Mouse (Mus musculus) kidney, postnatal 10 days (tissue): Measurements from ENCODE around the gene Muc4.

ENCODE experiments used
- DNase-seq: peaks from one replicate; pipeline ENCODE4 v3.0.0; 2021; ENCODE audit warnings: mixed read lengths

Muc4 gene

GRCm38 (mm10) chr16:32735586-32735985, at the start of gene Muc4:
Muc4 (plus strand) TSS chr16:32735886.
- no peak for DNase-seq

DNA sequence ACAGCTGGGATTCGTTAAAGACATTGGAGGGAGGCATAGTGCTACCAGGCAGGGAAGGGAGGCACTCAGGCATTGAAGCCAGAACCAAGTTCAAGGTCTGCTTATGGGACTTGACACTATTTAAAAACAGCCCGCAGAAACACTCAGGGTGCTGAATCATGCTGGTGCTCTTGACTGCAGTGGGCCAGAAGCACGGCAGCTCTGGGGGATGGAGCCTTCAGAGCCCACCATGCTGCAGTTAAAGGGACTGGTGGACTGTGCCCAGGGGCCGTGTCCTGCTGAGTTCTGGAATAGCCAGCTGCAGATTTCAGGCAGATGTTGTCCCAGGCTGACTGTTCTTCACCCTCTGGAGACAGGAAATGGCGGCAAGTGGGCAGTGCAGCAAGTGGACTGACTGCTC, 49.7 kb upstream of the Muc4 start:
- no peak for DNase-seq

GRCm38 (mm10) chr16:32687221-32687620, 48.5 kb upstream of the Muc4 start:
- no peak for DNase-seq

- no peak for DNase-seq
These were observed 46.9 kb upstream of the Muc4 start for GRCm38 (mm10) chr16:32688770-32689169.

DNA sequence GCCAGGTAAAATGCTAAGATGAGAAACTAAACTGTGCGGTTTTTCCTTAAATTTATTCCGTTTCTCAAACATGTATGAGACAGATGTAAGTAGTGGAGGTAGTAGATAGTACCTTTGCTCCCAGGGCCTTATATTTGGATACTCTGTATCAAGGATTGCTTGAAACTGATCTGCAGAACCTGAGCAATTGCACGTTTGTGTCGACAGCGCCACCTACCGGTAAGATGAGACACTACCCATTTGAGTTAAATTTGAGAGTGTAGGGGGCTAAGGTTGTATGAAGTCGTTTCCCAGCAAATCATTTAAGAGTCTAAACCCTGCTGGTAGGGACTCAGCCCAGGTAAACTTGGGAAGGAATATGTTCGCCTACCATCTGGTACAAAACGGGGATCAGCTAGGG, 46.2 kb upstream of the Muc4 start:
- peak; percentile 84 for DNase-seq

DNA sequence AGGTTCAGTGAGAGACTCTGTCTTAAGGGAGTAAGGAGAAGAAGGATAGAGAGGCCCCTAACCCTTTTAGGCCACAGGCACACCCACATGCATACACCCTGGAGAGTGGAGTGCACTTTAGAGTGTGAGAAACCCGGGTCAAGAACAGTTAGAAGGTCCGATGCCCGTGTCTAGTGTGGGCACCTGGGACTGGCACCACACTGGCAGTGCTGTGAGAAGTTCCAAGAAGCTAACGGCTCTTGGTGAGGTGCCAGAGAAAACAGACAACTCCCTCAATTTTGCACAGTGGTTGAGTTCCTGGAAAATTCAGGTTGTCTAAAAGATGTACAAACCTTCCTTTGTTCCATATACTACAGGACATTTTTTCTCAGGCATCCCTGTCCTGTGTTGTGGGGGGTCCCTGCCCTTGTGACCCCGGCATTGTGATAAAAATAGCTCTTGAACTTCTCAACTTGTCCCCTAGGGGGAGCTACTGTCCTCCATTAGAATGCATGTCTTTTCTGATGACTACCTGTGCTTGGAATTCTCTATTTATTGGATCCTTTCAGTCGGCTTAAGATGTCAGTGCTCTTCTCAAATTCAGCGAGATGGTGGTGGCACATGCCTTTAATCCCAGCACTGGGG, 38.7 kb upstream of the Muc4 start:
- DNase-seq: no peak

DNA sequence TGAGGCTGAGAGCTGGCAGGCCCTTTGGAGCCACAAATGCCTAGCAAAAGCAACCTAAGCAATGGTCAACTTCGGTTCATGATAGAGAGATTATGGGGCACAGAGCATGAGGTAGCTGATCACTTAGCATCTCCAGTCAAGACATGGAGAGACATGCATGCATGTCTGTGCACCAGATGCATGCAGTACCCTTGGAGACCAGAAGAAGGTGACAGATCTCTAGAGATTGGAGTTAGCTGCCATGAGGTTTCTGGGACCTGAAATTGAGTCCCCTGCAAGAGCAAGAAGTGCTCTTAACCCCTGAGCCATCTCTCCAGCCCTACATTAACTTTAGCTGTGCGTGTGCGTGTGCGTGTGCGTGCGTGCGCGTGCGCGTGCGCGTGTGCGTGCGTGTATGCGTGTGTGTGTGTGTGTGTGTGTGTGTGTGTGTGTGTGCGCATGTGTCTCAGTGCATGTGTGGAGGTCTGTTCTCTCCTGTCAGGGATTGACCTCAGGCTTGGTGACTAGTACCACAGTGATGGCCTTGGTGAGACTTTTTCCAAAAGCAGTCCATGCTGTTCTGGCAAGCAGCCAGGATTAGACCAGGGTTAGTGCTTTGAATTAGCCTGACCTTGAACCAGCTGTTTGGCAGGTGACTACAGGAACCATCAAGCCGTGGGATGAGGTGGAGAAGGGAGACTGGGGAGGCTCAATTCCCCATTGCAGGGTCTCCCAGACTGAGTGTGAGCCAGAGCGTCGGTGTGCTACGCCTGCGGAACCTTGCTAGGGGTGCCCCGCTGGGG, 37.8 kb upstream of the Muc4 start:
- no peak for DNase-seq

GRCm38 (mm10) chr16:32698550-32698949, 37.1 kb upstream of the Muc4 start:
- no peak for DNase-seq

- peak; percentile 55 for DNase-seq
These were observed 32.3 kb upstream of the Muc4 start for GRCm38 (mm10) chr16:32703312-32703912.

DNA sequence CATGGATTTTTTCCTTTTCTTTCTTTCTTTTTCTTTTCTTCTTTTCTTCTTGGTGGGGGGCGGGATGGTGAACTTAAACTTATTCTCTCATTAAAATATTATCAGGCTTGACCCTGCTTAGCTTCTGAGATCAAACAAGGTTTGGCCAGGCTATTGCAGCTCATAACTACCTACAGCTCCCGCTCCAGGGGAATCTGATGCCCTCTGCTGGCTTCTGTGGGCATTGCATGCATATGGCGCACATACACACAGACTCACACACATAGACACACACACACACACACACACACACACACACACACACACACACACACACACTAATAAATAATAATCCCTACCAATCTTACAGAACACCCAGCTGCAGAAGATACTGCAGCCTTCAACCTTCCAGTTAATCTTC, 30.1 kb upstream of the Muc4 start:
- DNase-seq: no peak

DNA sequence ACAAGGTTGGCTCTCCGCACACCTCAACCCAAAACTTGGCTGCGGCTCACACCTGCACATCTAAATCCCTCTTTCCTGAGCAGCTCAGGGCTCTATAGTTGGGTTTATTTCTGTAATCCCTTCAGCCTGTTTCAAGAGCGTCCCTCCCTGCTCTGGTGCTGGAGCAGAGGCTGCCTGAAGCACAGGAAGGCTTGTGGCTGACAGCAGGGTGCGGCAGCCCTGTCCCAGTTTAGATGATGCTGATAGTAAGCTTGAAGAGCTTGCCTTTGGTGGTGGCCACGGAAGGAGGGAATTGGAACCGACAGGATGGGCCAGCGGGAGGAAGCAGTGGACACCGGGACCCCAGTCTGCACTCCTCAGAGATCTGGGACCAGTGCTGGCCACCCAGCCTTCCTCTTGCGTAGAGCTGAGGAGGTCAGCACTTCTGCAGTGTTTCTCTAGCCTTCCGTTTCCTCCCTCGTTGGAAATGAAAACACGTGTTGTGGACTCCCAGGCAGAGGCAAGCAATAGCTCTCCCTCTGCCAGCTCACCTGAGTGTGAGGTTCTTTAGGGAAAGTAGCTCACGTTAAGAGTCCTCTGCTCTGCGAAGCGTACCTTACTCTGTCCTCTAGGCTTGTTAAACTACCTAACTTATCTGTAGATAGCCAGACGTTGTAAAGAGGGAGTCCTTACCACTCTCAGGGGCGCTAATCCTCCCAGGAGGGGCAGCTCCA, 28.4 kb upstream of the Muc4 start:
- DNase-seq: no peak

GRCm38 (mm10) chr16:32707824-32708456, 27.7 kb upstream of the Muc4 start:
- no peak for DNase-seq

DNA sequence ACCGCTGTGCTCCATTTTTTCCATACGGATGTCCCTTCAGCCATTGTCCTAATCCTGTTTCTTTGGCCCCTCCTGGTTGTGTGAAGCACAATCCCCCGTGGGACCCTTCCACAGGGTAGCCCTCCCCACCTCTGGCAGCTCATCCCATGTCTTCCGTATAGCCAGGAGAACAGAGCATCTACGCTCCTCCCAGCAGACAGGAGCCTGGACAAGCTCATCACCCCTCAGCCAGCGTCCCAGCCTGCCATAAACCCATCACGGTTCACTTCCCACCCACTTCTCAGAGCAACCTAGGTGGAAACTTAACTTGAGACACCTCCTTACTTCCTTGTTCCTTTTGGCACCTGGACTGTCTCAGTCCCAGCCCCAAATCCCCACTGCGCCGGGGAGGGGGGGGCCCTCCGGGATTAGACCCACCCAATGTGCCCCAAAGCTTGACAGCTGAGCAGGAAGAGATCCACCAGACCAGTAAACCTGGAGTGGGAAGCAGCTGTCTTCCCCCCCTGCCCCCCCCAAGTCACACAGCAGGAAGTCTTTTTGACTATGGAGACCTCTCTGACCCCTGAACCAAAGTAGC, 27.1 kb upstream of the Muc4 start:
- no peak for DNase-seq

DNA sequence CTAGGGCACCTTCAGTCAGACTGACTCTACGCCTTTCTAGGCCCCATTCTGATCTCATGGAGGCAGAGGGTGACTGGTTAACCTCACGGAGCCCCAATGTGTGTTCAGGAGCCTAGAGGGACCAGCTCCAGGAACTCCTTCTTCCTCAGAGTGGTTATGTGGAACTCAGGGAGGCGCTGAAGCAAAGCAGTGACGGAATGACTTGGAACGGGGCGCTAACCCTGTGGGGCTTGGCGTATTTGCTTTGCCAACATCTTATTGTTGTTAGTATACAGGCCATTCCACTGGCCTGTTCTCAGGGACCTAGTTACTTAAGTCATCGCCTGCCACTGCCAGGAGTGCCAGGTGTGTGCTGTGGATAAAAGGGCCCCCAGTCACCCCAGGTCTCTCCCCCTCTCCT, 26.6 kb upstream of the Muc4 start:
- no peak for DNase-seq

GRCm38 (mm10) chr16:32710426-32711070, 25.1 kb upstream of the Muc4 start:
- no peak for DNase-seq

- no peak for DNase-seq
These were observed 23.5 kb upstream of the Muc4 start for GRCm38 (mm10) chr16:32712202-32712601.

GRCm38 (mm10) chr16:32713556-32713955, 22.1 kb upstream of the Muc4 start:
- no peak for DNase-seq

- no peak for DNase-seq
These were observed 20.3 kb upstream of the Muc4 start for GRCm38 (mm10) chr16:32715364-32715763.

DNA sequence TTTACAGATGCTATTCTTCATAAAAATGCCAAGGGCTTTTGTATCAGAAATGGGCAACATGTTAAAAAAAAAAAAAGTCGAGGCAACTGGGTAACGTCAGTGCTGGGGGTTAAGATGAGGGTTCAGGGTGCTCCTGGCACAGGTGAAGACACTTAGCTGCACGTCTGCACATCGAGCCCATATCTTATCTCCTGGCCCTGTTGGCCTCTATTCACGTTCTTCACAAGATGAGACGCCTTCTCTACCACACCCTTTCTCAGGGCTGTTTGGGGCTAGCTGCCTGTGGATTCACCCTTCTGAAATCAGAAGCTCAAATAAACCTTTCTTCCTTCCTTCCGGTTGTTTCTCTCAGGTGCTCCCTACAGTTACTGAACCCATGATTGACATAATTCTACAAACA, 12.5 kb upstream of the Muc4 start:
- DNase-seq: no peak

- DNase-seq: no peak
These were observed 11.9 kb upstream of the Muc4 start for GRCm38 (mm10) chr16:32723767-32724166.

- no peak for DNase-seq
These were observed 11.4 kb upstream of the Muc4 start for GRCm38 (mm10) chr16:32724259-32724658.

- no peak for DNase-seq
These were observed 9.2 kb upstream of the Muc4 start for GRCm38 (mm10) chr16:32726501-32726900.
